Mouse (Mus musculus) duodenum, adult 2 months (tissue): ENCODE results near the gene Afap1l2. TPM values are rescaled to one million over a fixed set of nuclear protein-coding genes. Genes with fewer than 3 reads are reported as not detected.

ENCODE experiments used
- polyA plus RNA-seq: library from polyadenylated mRNA; depleted of rRNA; stranded (reverse); fragments of >200 nt; gene quantifications from 2 replicates; pipeline ENCODE4 v1.2.3, GENCODE M21; 2012; ENCODE audit warnings: low replicate concordance; rRNA removed

The Afap1l2 gene
- polyA plus RNA-seq: 1.6 and 1.8 TPM in 2 replicates

DNA sequence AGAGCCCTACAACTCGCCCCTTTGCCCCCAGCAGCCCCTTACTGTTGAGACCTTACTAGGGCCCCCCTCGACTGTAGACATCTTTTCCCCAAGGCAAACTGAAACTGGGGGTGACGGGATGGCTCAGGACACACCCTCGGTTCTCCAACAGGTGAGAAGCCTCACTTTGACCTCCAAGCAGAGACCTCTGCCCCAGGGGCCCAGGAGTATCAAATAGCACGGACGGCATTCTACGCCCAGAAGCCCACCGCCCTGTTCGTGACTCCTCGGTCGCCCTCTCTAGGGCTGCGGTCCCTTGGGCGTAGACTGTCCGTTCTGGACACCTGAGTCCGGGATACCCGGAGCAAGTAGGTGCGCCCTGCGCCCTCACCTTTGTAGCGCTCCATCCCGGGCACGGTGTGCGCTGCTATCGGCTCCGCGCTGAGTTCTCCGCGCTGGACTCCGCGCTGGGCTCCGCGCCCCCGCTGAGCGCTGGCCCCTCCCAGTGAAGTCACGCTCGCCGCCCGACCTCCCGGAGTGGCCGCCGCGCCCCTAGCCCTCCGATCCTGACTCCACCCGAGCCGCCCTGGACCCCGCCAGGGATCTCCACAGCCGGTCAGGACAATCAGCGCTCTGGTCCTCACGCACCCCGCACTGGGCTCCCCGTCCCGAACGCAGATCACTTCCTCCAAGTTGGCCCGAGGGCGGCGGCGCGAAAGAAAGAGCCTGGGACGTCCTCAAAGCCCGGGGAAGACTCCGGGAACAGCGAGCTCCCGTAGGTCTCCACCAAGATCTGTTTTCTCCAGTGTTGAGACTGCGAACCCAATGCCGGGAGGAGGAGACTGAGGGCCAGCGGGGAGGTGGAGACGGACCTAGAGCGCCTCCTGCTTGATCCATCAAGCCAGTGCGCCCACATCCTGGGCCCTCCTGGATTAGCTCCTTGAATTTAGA is at the start of gene Afap1l2:
Afap1l2 (minus strand) TSS at position 448 of the 930 bp plus-strand sequence.

GRCm38 (mm10) chr19:56873816-56874600 is 134.0 kb downstream of the Afap1l2 start, which contains the start of gene Vwa2:
TSS of gene Vwa2 (plus strand) at chr19:56874249.

Other genes with a start within 250 kb of the Afap1l2 start
- 1.4 and 2.4 TPM in 2 replicates for gene Ccdc186, start 186.0 kb downstream of the Afap1l2 start, polyA plus RNA-seq
- gene Tdrd1, start 182.0 kb downstream of the Afap1l2 start, polyA plus RNA-seq: 0.09 TPM in 2 replicates
- gene Vwa2, start 134.0 kb downstream of the Afap1l2 start, polyA plus RNA-seq: 0.32 and 0.70 TPM in 2 replicates